Mouse (Mus musculus): ENCODE measurements at regions not wholly inside any gene's neighbourhood (a gene's known extent, or its start where the extent isn't known, plus 50 kb on each side); places are given as distances from the start of the nearest gene placed in this dataset.
"Not testable (repeated sequence)": the region's sequence is repeated elsewhere in the genome, so short reads cannot be mapped to it uniquely, and the experiment has no call there.

- DNase-seq (ENCODE audit: low spot score in 2 of 2): no peak
- intact Hi-C loops (cut with DNase I): no loop called here
Observed at GRCm38 (mm10) chr1:7388627-7389026, 2580.9 kb downstream of the Gm37988 start.

- intact Hi-C loops (cut with DNase I): no loop called here
- DNase-seq (ENCODE audit: low spot score in 2 of 2): no peak
Observed at GRCm38 (mm10) chr1:7393508-7393907, 2585.8 kb downstream of the Gm37988 start.

- intact Hi-C loops (cut with DNase I): no loop called here
- DNase-seq (ENCODE audit: low spot score in 2 of 2): no peak
Observed at GRCm38 (mm10) chr1:7394161-7394560, 2586.5 kb downstream of the Gm37988 start.

- intact Hi-C loops (cut with DNase I): loop anchor here (5.0 kb wide), 1 partner anchor 142 kb away; no protein-coding TSS in a partner anchor
- peak in 1 of 2 experiments; percentile 3 for DNase-seq (ENCODE audit: low spot score in 2 of 2)
Observed at GRCm38 (mm10) chr1:7395527-7395926, 2587.8 kb downstream of the Gm37988 start.

GRCm38 (mm10) chr1:7396867-7397806, 2589.4 kb downstream of the Gm37988 start:
- peak in 1 of 2 experiments; percentile 45 for DNase-seq (ENCODE audit: low spot score in 2 of 2)
- intact Hi-C loops (cut with DNase I): loop anchor here (5.0 kb wide), 1 partner anchor 140 kb away; no protein-coding TSS in a partner anchor

- intact Hi-C loops (cut with DNase I): loop anchor here (5.0 kb wide), 1 partner anchor 139 kb away; no protein-coding TSS in a partner anchor
- DNase-seq (ENCODE audit: low spot score in 2 of 2): peak; percentile 98 to 99
Observed at GRCm38 (mm10) chr1:7397807-7398446, 2590.2 kb downstream of the Gm37988 start.

GRCm38 (mm10) chr1:7398678-7399218, 2591.1 kb downstream of the Gm37988 start:
- DNase-seq (ENCODE audit: low spot score in 2 of 2): no peak
- intact Hi-C loops (cut with DNase I): loop anchor here (5.0 kb wide), 1 partner anchor 139 kb away; no protein-coding TSS in a partner anchor

GRCm38 (mm10) chr1:7405651-7406050, 2598.0 kb downstream of the Gm37988 start:
- intact Hi-C loops (cut with DNase I); DNase-seq (ENCODE audit: low spot score in 2 of 2): not testable (repeated sequence)

- intact Hi-C loops (cut with DNase I): no loop called here
- DNase-seq (ENCODE audit: low spot score in 2 of 2): no peak
Observed at GRCm38 (mm10) chr1:7414444-7414843, 2606.8 kb downstream of the Gm37988 start.

- intact Hi-C loops (cut with DNase I): no loop called here
- DNase-seq (ENCODE audit: low spot score in 2 of 2): no peak
Observed at GRCm38 (mm10) chr1:7451660-7452155, 2644.0 kb downstream of the Gm37988 start.

- intact Hi-C loops (cut with DNase I): no loop called here
- no peak for DNase-seq (ENCODE audit: low spot score in 2 of 2)
Observed at GRCm38 (mm10) chr1:7454931-7455330, 2647.2 kb downstream of the Gm37988 start.

- no peak for DNase-seq (ENCODE audit: low spot score in 2 of 2)
Observed at GRCm38 (mm10) chr1:7457895-7458294, 2650.2 kb downstream of the Gm37988 start.

GRCm38 (mm10) chr1:7494096-7494495, 2686.4 kb downstream of the Gm37988 start:
- intact Hi-C loops (cut with DNase I): no loop called here
- DNase-seq (ENCODE audit: low spot score in 2 of 2): no peak

More at GRCm38 (mm10) chr1:7457895-7458294, 2650.2 kb downstream of the Gm37988 start:
- intact Hi-C loops (cut with DNase I): no loop called here

- no peak for DNase-seq (ENCODE audit: low spot score in 2 of 2)
- intact Hi-C loops (cut with DNase I): no loop called here
Observed at GRCm38 (mm10) chr1:7499042-7499441, 2691.3 kb downstream of the Gm37988 start.

GRCm38 (mm10) chr1:7502363-7502762, 2694.7 kb downstream of the Gm37988 start:
- intact Hi-C loops (cut with DNase I): no loop called here
- no peak for DNase-seq (ENCODE audit: low spot score in 2 of 2)

GRCm38 (mm10) chr1:7518791-7519190, 2711.1 kb downstream of the Gm37988 start:
- DNase-seq (ENCODE audit: low spot score in 2 of 2): no peak
- intact Hi-C loops (cut with DNase I): no loop called here

- DNase-seq (ENCODE audit: low spot score in 2 of 2): no peak
- intact Hi-C loops (cut with DNase I): no loop called here
Observed at GRCm38 (mm10) chr1:7533506-7533905, 2725.8 kb downstream of the Gm37988 start.

GRCm38 (mm10) chr1:7535191-7535590, 2727.5 kb downstream of the Gm37988 start:
- peak; percentile 4 to 67 for DNase-seq (ENCODE audit: low spot score in 2 of 2)

GRCm38 (mm10) chr1:7543492-7543891, 2735.8 kb downstream of the Gm37988 start:
- peak; percentile 14 to 22 for DNase-seq (ENCODE audit: low spot score in 2 of 2)
- intact Hi-C loops (cut with DNase I): loop anchor here (5.0 kb wide), 1 partner anchor 1999 kb away; no protein-coding TSS in a partner anchor

More at GRCm38 (mm10) chr1:7535191-7535590, 2727.5 kb downstream of the Gm37988 start:
- intact Hi-C loops (cut with DNase I): loop anchor here (5.0 kb wide), 1 partner anchor 138 kb away; no protein-coding TSS in a partner anchor

- intact Hi-C loops (cut with DNase I): no loop called here
- no peak for DNase-seq (ENCODE audit: low spot score in 2 of 2)
Observed at GRCm38 (mm10) chr1:7548261-7548660, 2740.6 kb downstream of the Gm37988 start.

Measured in left cerebral cortex, postnatal 14 days (tissue).